Mouse (Mus musculus) mouse trophoblast stem cell (cell line): Measurements from ENCODE around the gene 1810009A15Rik.
"Not testable (repeated sequence)": the region's sequence is repeated elsewhere in the genome, so short reads cannot be mapped to it uniquely, and the experiment has no call there.

Experiments
- in situ Hi-C, 2 experiments: fragments of 300-500 bp; cut with MseI, MboI; formaldehyde crosslinking; loops; 2 replicates in 1 of 2; 3 replicates in 1 of 2; pipeline ENCODE4 v1.15.1; 2025

Gene 1810009A15Rik

DNA sequence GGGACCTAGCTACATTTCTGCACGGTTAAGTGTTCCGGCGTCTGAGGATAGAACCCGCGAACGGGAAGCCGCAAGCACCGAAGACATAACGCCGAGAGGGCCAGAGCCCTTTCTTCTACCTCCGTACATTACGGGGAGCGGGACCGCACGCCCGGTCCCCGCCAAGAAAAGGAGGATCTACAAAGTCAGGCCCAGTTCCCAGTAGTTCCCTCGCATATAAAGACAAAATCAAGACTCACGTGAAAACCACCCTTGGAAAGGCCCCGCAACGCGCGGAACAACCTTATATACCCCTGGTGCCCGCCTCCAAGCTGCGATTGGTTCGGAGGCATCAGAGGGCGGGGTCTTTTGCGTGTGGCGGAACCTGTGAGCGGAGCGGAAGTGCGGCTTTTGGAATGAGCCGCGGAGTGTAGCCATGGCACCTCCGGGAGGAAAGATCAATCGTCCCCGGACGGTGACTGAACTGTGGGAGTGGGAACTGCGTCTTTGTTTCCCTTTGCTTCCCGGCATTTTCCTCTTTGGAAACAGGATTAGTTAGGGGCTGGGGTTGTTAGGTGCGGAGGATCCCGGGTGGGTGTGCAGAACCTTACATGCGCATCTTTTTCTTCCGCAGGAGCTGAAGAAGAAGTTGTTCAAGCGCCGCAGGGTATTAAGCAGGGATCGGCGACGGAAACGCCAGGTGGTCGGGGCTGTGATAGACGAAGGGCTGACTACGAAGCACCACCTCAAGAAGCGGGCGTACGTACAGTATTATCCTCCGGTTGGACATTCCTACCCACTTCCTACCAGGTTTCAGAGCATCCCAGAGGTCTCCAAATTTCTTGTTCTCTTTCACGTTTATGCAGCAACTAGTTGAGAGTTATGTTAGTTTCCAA, at the start of gene 1810009A15Rik, which contains the start of gene Gm49416:
TSS of gene 1810009A15Rik (plus strand) at position 343 of the 875 bp plus-strand sequence.
TSS of gene Gm49416 (plus strand) at position 416 of the 875 bp plus-strand sequence.
- in situ Hi-C loops, result no loop called here

DNA sequence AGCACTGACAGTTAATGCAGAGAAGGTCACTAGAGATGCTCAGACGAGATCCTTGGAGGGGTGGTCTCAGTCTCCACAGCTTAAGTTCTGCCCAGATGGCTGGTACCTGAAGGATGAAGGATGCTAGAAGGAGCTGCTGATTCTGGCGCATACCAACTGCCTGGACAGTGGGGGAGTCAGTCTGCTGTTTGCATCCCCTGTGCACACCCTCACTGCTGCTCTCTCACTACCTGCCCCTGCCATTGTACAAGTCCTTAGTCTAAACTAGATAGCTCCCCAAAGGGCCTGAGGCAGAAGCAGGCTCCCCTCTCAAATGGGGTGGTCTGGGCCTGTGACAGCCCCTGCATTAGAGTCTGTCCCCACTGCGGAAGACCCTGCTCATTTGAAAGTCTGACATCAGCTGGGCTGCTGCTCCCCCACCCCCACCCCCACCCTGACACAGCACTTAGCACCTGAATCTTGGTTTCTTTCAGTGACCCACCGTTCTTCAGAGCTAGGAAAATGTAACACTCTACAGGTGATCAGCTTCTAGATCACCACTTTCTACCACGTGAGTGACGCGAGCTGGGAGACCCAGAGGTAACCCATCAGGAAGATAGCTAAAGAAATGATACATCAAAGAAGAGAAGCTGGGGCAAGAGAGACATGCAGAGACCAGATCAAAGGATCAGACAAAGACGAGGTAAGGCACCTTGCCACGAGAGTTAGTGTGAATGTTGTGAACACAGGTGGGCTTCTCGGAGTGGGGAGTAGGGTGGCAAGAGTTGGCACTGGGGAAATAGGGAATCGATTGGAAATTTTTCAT, 49.3 kb upstream of the 1810009A15Rik start, which contains the start of gene Gng3:
TSS of gene Gng3 (minus strand) at position 92 of the 805 bp plus-strand sequence.
- in situ Hi-C loops, result no loop called here

- in situ Hi-C loops, result no loop called here
Measured at GRCm38 (mm10) chr19:8839908-8840791, 48.5 kb upstream of the 1810009A15Rik start.

GRCm38 (mm10) chr19:8841012-8841411, 47.6 kb upstream of the 1810009A15Rik start:
- in situ Hi-C loops, result no loop called here

- in situ Hi-C loops, result no loop called here
Measured at GRCm38 (mm10) chr19:8842961-8843360, 45.7 kb upstream of the 1810009A15Rik start.

DNA sequence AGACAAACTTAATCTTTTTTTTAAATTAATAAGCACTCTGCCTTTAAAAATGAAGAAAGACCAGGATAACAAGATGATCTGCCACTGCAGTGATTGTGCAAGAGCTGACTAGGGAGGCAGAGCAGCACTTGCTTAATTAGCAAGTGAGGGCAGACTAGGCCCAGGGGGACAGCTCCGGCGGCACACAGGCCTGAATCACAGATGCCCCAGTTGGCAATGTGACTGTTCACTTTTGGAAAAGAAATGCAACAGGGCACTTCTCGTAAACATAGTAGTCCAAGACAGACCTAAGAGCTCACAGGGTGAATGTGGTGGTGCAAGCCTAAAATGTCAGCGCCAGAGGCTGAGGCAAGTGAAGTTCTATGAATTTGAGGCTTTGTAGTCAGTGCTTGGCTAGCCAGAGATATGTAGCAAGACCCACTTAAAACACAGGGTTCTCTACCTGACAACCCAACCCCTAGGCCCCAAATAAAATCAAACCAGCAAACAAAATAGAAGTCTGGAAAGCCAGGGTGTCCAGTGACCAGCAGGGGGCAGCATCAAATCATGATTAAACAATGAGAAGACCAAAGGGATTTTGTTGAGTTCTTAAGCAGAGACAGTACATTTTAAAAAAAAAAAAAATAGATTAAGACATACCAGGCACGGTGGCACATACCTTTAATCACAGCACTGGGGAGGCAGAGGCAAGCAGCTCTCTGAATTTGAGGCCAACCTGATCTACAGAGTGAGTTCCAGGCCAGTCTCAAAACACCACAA, 44.1 kb upstream of the 1810009A15Rik start:
- in situ Hi-C loops, result no loop called here

DNA sequence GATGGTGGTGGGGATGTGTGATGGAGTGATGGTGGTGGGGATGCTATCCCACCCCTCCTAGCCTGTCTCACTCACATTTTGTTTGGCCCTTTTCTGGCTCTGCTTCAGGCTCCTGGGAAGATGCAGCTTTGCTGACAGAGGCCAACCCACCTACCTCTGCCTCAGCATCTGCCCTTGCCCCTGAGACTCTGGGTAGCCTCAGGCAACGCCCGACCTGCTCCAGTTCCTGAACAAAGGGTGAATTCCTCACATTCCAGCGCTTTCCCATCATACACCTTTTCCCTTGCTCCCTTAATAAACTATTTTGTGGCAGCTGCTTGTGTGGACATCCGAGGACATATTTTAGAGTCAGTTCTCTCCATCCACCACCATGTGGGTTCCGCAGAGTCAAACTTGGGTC, 40.3 kb upstream of the 1810009A15Rik start:
- in situ Hi-C loops, result no loop called here

DNA sequence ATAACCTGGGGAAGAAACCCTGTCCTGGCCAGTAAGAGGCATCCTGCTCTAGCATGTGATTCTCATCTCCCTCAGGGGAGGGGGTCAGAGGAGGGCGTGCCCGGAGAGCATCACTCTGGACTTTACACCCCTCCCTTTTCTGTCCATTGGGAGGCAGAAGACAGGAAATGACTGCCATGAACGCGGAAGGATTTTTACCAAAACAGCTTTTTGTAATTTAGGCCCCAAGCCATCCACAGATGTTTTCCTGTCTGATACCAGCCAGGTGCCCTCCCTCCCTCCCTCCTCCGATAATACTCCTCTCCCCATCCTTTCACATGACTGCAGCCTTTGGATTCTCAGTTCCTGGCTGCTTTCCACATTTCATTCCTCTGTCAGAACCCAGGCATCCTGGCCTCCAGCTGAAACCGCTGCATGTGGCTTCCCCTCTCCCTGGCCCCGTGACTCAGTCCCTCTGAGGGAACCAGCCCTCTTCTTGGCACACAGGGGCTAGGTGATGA, 38.2 kb upstream of the 1810009A15Rik start, which contains the start of gene Lrrn4cl:
TSS of gene Lrrn4cl (plus strand) at position 367 of the 500 bp plus-strand sequence.
- in situ Hi-C loops, result loop anchor here in 1 of 2 experiments (10.0 kb wide), 1 partner anchor 254 kb away; no protein-coding TSS in a partner anchor

DNA sequence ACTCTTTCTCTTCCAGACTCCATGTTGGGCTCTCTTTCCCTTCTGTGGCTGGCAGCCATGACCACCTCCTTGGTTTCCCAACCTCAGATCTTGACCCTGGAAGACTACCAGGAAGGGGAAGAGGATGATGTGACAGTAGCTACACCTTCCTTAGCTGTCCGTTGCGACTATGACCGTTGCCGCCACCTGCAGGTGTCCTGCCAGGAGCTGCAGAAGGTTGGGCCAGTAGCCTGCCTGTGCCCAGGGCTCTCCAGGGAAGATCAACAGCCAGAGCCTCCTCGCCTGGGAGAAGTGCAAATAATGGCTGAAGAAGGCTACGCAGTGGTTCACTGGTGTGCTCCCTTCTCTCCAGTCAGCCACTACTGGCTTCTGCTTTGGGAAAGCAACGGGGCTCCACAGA, 37.0 kb upstream of the 1810009A15Rik start:
- in situ Hi-C loops, result loop anchor here in 1 of 2 experiments (10.0 kb wide), 1 partner anchor 253 kb away; no protein-coding TSS in a partner anchor

GRCm38 (mm10) chr19:8852236-8852928, 36.3 kb upstream of the 1810009A15Rik start:
- in situ Hi-C loops, result loop anchor here in 1 of 2 experiments (10.0 kb wide), 1 partner anchor 252 kb away; no protein-coding TSS in a partner anchor

DNA sequence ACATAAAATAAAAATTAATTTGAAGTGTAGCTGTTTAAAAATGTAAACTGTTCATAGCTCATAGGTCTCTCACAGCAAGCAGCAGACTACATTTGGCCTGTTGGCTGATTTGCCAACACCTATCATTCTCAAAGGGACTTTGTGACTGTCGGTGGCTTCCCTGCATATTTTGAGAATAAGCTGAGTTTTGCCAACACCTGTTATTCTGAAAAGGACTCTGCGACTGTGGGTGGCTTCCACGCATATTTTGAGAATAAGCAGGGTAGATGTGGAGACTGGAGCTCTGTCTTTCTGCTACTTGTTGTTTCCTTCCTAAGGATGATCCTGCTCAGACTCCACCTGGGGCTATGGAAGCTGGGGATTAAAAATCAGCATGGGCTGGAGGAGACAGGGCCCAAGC, 35.5 kb upstream of the 1810009A15Rik start:
- in situ Hi-C loops, result loop anchor here in 1 of 2 experiments (10.0 kb wide), 1 partner anchor 252 kb away; no protein-coding TSS in a partner anchor

DNA sequence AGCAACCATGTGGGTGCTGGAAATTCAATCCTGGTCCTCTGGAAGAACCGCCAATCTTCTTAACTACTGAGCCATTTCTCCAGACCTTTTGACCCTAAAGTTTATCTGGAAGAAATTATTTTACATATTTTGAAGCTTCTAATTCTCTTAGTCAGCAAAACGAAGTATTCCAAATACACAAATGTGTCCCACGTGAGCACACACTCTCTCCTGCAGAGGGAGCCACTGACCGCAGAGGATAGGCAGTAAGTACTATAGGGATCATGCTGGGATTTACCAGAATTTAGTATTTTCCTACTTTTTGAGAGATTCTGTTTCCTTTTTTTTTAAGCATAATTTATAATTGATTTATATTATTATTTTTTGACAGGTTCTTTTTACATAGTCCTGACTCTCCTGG, 31.0 kb upstream of the 1810009A15Rik start:
- in situ Hi-C loops, result loop anchor here (5.0 to 10.0 kb wide), 2 partner anchors 247 to 255 kb away; no protein-coding TSS in a partner anchor

DNA sequence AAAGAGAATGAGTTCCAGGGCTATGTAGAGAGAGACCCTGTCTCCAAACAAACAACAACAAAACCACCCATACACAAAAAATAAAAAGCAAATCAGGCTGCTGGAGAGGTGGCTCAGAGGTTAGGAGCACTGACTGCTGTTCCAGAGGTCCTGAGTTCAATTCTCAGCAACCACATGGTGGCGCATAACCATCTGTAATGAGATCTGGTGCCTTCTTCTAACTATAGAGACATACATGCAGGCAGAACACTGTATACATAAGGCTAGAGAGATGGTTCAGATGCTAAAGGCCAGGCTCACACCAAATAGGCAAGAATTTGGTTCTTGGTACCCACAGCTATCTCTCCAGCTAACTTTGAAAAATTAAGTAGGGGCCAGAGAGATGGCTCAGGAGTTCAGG, 29.6 kb upstream of the 1810009A15Rik start:
- in situ Hi-C loops, result loop anchor here (5.0 to 10.0 kb wide), 2 partner anchors 246 to 253 kb away; no protein-coding TSS in a partner anchor

DNA sequence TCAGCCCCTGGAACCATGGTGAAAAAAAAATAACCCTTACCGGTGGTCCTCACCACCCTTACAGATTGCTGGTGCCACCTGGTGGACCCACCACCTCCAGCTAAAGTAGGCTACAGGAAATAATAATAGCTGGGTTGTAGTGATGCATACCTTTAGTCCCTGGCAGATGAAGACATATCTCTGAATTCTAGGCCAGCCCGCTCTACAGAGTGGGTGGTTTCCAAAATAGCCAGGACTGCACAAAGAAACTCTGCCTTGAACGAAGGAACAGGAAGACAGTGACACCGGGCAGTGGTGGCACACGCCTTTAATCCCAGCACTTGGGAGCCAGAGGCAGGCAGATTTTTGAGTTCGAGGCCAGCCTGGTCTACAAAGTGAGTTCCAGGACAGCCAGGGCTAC, 24.4 kb upstream of the 1810009A15Rik start:
- in situ Hi-C loops, result no loop called here

DNA sequence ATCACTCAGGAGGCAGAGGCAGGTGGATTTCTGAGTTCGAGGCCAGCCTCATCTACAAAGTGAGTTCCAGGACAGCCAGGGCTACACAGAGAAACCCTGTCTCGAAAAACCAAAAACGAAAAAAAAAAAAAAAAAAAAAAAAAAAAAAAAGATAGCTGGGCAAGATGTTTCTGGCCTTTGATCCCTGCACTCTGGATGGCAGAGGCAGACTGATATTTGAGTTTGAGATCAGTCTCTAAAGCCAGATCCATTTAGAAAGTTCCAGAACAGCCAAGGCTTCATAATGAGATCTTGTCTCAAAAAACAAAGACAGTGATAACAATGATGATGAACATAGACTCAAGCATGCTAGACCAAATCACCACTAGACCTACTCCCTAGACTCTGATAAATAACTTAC, 18.3 kb upstream of the 1810009A15Rik start:
- in situ Hi-C loops, result not testable (repeated sequence)

DNA sequence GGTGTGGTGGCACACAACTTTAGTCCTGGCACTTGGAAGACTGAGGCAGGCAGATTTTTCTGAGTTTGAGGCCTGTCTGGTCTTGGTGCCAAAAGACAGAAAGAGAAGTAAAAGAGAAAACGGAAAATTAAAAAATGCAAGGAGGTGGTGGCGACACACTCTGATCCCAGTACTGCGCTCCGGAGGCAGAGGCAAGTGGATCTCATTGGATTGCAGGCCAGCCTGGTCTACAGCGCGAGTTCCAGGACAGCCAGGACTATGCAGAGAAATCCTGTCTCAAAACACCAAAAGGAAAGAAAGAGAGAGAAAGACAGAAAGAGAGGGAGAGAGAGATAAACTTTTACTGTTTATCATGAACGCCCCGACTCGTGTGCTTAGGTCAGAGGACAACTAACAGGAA, 17.8 kb upstream of the 1810009A15Rik start:
- in situ Hi-C loops, result no loop called here

GRCm38 (mm10) chr19:8871267-8872186, 17.1 kb upstream of the 1810009A15Rik start, which contains the start of gene Ubxn1:
Gene Ubxn1 (plus strand): TSS chr19:8871496.
- in situ Hi-C loops, result no loop called here
